Mouse (Mus musculus) bone marrow macrophage, adult 2 months (primary cell): Measurements from ENCODE around the gene Olfr1392.

Experiments used
- CTCF ChIP-seq: IDR thresholded peaks from 2 replicates; pipeline ENCODE4 v1.5.1; 2012; ENCODE audit warnings: low read depth, mild to moderate bottlenecking, low read length, moderate library complexity
- POLR2A ChIP-seq: IDR thresholded peaks from 2 replicates; pipeline ENCODE4 v1.6.1; 2012; ENCODE audit warnings: mild to moderate bottlenecking, low read depth, low read length, borderline replicate concordance

DNA sequence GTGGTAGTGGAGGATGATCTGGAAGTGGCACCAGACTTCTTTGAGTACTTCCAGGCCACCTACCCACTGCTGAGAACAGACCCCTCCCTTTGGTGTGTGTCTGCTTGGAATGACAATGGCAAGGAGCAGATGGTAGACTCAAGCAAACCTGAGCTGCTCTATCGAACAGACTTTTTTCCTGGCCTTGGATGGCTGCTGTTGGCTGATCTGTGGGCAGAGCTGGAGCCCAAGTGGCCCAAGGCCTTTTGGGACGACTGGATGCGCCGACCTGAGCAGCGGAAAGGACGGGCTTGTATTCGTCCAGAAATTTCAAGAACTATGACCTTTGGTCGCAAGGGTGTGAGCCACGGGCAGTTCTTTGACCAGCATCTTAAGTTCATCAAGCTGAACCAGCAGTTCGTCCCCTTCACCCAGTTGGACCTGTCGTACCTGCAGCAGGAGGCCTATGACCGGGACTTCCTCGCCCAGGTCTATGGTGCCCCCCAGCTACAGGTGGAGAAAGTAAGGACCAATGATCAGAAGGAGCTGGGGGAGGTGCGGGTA lies 23.7 kb upstream of the Olfr1392 start:
- TF ChIP-seq CTCF (no peak), POLR2A (no peak)
